Mouse (Mus musculus): ENCODE measurements around the gene Wipi2.
A peak's percentile ranks its signal among the peaks of the same experiment; 100 is the strongest.

The Wipi2 gene

GRCm38 (mm10) chr5:142627398-142627797, at the start of gene Wipi2:
Gene Wipi2 (plus strand): TSS chr5:142627698.
- DNase-seq (ENCODE audit: low spot score in 2 of 2), result no peak

- no peak for DNase-seq (ENCODE audit: low spot score in 2 of 2)
These were observed 49.3 kb upstream of the Wipi2 start for GRCm38 (mm10) chr5:142578192-142578591.

- DNase-seq (ENCODE audit: low spot score in 2 of 2), result no peak
These were observed 46.0 kb upstream of the Wipi2 start for GRCm38 (mm10) chr5:142581517-142581916.

GRCm38 (mm10) chr5:142583616-142584126, 43.8 kb upstream of the Wipi2 start:
- no peak for DNase-seq (ENCODE audit: low spot score in 2 of 2)

GRCm38 (mm10) chr5:142590953-142591616, 36.4 kb upstream of the Wipi2 start:
- DNase-seq (ENCODE audit: low spot score in 2 of 2), result no peak

GRCm38 (mm10) chr5:142595698-142596097, 31.8 kb upstream of the Wipi2 start:
- no peak for DNase-seq (ENCODE audit: low spot score in 2 of 2)

- DNase-seq (ENCODE audit: low spot score in 2 of 2), result no peak
These were observed 30.8 kb upstream of the Wipi2 start for GRCm38 (mm10) chr5:142596723-142597122.

- no peak for DNase-seq (ENCODE audit: low spot score in 2 of 2)
These were observed 29.7 kb upstream of the Wipi2 start for GRCm38 (mm10) chr5:142597648-142598390.

GRCm38 (mm10) chr5:142604379-142604778, 23.1 kb upstream of the Wipi2 start:
- DNase-seq (ENCODE audit: low spot score in 2 of 2), result no peak

- DNase-seq (ENCODE audit: low spot score in 2 of 2), result no peak
These were observed 22.2 kb upstream of the Wipi2 start for GRCm38 (mm10) chr5:142605288-142605687.

- DNase-seq (ENCODE audit: low spot score in 2 of 2), result no peak
These were observed 19.1 kb upstream of the Wipi2 start, which contains the start of gene Mmd2 for GRCm38 (mm10) chr5:142608259-142608988. Gene Mmd2 (minus strand): TSS chr5:142608800.

- no peak for DNase-seq (ENCODE audit: low spot score in 2 of 2)
These were observed 18.5 kb upstream of the Wipi2 start for GRCm38 (mm10) chr5:142608989-142609325.

GRCm38 (mm10) chr5:142610362-142610761, 17.1 kb upstream of the Wipi2 start:
- no peak for DNase-seq (ENCODE audit: low spot score in 2 of 2)

- no peak for DNase-seq (ENCODE audit: low spot score in 2 of 2)
These were observed 13.0 kb upstream of the Wipi2 start for GRCm38 (mm10) chr5:142614513-142614912.

- DNase-seq (ENCODE audit: low spot score in 2 of 2), result no peak
These were observed 11.9 kb upstream of the Wipi2 start for GRCm38 (mm10) chr5:142615638-142616037.

GRCm38 (mm10) chr5:142616326-142616725, 11.2 kb upstream of the Wipi2 start:
- no peak for DNase-seq (ENCODE audit: low spot score in 2 of 2)

- DNase-seq (ENCODE audit: low spot score in 2 of 2), result peak in 1 of 2 experiments; percentile 25
These were observed 7.6 kb upstream of the Wipi2 start for GRCm38 (mm10) chr5:142619866-142620265.

GRCm38 (mm10) chr5:142621421-142621820, 6.1 kb upstream of the Wipi2 start:
- no peak for DNase-seq (ENCODE audit: low spot score in 2 of 2)

GRCm38 (mm10) chr5:142622134-142622533, 5.4 kb upstream of the Wipi2 start:
- no peak for DNase-seq (ENCODE audit: low spot score in 2 of 2)

GRCm38 (mm10) chr5:142623080-142623479, 4.4 kb upstream of the Wipi2 start:
- no peak for DNase-seq (ENCODE audit: low spot score in 2 of 2)

- peak; percentile 95 to 97 for DNase-seq (ENCODE audit: low spot score in 2 of 2)
These were observed 1.5 kb downstream of the Wipi2 start for GRCm38 (mm10) chr5:142628726-142629662.

Data from urinary bladder, adult 18-20 months (tissue).